Mouse (Mus musculus): ENCODE measurements around the gene Ppp1r32. TPM values are rescaled to one million over a fixed set of nuclear protein-coding genes. Genes with fewer than 3 reads are reported as not detected.

Gene Ppp1r32
- total RNA-seq, 1 experiment from 2014 or later = 2.8 TPM

- ATAC-seq (ENCODE audit: extremely low read depth, insufficient number of reproducible peaks, low FRiP score, poor library complexity, severe bottlenecking) = no peak
These were observed 53.4 kb downstream of the Ppp1r32 start for GRCm38 (mm10) chr19:10429371-10429770.

- no peak for ATAC-seq (ENCODE audit: extremely low read depth, insufficient number of reproducible peaks, low FRiP score, poor library complexity, severe bottlenecking)
These were observed 55.3 kb downstream of the Ppp1r32 start for GRCm38 (mm10) chr19:10427431-10427830.

- no peak for ATAC-seq (ENCODE audit: extremely low read depth, insufficient number of reproducible peaks, low FRiP score, poor library complexity, severe bottlenecking)
These were observed 55.9 kb downstream of the Ppp1r32 start for GRCm38 (mm10) chr19:10426793-10427192.

DNA sequence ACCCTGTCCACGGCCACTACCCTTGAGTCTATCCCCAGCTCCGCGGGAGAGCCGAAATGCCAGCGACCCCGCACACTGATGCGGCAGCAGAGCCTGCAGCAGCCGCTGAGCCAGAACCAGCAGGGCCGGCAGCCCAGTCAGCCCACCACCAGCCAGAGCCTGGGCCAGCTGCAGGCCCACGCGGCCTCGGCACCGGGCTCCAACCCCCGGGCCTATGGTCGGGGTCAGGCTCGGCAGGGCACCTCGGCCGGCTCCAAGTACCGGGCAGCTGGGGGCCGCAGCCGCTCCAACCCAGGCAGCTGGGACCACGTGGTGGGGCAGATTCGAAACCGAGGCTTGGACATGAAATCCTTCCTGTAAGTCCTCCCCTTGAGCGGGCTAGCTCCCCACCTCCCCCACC is 56.4 kb downstream of the Ppp1r32 start:
- no peak for ATAC-seq (ENCODE audit: extremely low read depth, insufficient number of reproducible peaks, low FRiP score, poor library complexity, severe bottlenecking)

GRCm38 (mm10) chr19:10425484-10426270 is 57.1 kb downstream of the Ppp1r32 start:
- no peak for ATAC-seq (ENCODE audit: extremely low read depth, insufficient number of reproducible peaks, low FRiP score, poor library complexity, severe bottlenecking)

DNA sequence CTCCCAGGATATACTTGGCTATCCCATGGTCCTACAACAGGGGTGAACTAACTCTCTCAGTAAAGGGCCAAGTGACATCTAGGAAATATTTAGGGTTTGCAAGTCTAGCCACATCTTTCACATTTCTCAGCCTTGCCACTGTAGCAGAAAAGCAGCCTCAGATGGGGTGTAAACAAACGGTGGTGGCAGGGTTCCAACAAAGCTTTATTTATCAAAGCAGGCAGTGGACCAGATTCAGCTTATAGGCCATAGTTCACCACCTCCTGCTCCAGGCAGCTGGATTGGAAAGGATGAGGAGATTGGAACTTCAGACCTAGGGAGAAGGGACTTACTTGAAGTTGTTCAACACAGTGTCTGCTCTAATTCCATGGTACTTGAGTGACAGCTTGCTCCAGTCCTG is 58.0 kb downstream of the Ppp1r32 start:
- ATAC-seq (ENCODE audit: extremely low read depth, insufficient number of reproducible peaks, low FRiP score, poor library complexity, severe bottlenecking) = no peak

Other genes starting within 250 kb of the Ppp1r32 start
- gene Myrf, start 242.2 kb downstream of the Ppp1r32 start, total RNA-seq (2017) = 0.12 TPM in 1 of 2 replicates, not detected in the other
- gene Dagla, start 178.1 kb downstream of the Ppp1r32 start, total RNA-seq (2017) = not detected in 2 replicates
- gene Syt7, start 93.8 kb downstream of the Ppp1r32 start, total RNA-seq (2017) = not detected in 2 replicates
- gene Lrrc10b, start 25.5 kb downstream of the Ppp1r32 start, total RNA-seq (2017) = 0.47 TPM in 1 of 2 replicates, not detected in the other
- gene Cpsf7, start 42.3 kb upstream of the Ppp1r32 start, total RNA-seq (2017) = 101 and 126 TPM in 2 replicates
- gene Sdhaf2, start 43.2 kb upstream of the Ppp1r32 start, total RNA-seq (2017) = 66.2 and 77.1 TPM in 2 replicates
- gene Tmem216, start 73.3 kb upstream of the Ppp1r32 start, total RNA-seq (2017) = 8.7 and 9.3 TPM in 2 replicates
- 133 and 135 TPM in 2 replicates for gene Cyb561a3, start 94.2 kb upstream of the Ppp1r32 start, total RNA-seq (2017)
- 4.9 and 5.4 TPM in 2 replicates for gene Tmem138, start 94.4 kb upstream of the Ppp1r32 start, total RNA-seq (2017)
- 201 TPM in 2 replicates for gene Ddb1, start 122.4 kb upstream of the Ppp1r32 start, total RNA-seq (2017)
- gene Tkfc, start 122.7 kb upstream of the Ppp1r32 start, total RNA-seq (2017) = 4.7 and 7.0 TPM in 2 replicates
- gene Vwce, start 151.3 kb upstream of the Ppp1r32 start, total RNA-seq (2017) = not detected in 2 replicates
- not detected in 2 replicates for gene Pga5, start 195.1 kb upstream of the Ppp1r32 start, total RNA-seq (2017)
- gene Vps37c, start 205.8 kb upstream of the Ppp1r32 start, total RNA-seq (2017) = 21.0 and 25.6 TPM in 2 replicates